Mouse (Mus musculus): ENCODE measurements at regions not wholly inside any gene's neighbourhood (a gene's known extent, or its start where the extent isn't known, plus 50 kb on each side); places are given as distances from the start of the nearest gene placed in this dataset.

- no peak overlapping the region for H3K4me3 ChIP-seq (replicated peaks)
- 0 out of 2 replicates have a peak, but pooled peaks have one; percentile 37 for ATAC-seq (ENCODE audit: low FRiP score)
- no peak overlapping the region for H3K9ac ChIP-seq
- no peaks in the 10 kb centered on the region for H3K36me3 ChIP-seq (replicated peaks)
- no peak overlapping the region for H3K27ac ChIP-seq
- peaks cover 33% of the 10 kb centered on the region for H3K27me3 ChIP-seq
- no peaks in the 10 kb centered on the region for H3K9me3 ChIP-seq
- no peak overlapping the region for H3K4me2 ChIP-seq
- WGBS = 14% methylated on average over 2 of the region's 2 CpGs
- peaks cover 18% of the 10 kb centered on the region for H3K4me1 ChIP-seq
Observed at GRCm38 (mm10) chr13:39880136-39880535, 481.1 kb downstream of the Ofcc1 start.

- H3K27ac ChIP-seq = peak overlapping the region; percentile 16; the same call in 1 of the 2 replicates
- H3K9me3 ChIP-seq = no peaks in the 10 kb centered on the region
- no peaks in the 10 kb centered on the region for H3K36me3 ChIP-seq (replicated peaks)
- H3K4me3 ChIP-seq (replicated peaks) = 0 out of 2 replicates have a peak overlapping the region, but pooled peaks have one; percentile 9
- peak; percentile 86 for ATAC-seq (ENCODE audit: low FRiP score)
- peak overlapping the region; percentile 51 for H3K4me2 ChIP-seq
- 7% methylated on average over 16 of the region's 16 CpGs for WGBS
- peaks cover 18% of the 10 kb centered on the region for H3K4me1 ChIP-seq
- peaks cover 37% of the 10 kb centered on the region for H3K27me3 ChIP-seq
- H3K9ac ChIP-seq = no peak overlapping the region
Observed at GRCm38 (mm10) chr13:39877361-39878141, 483.7 kb downstream of the Ofcc1 start.

GRCm38 (mm10) chr13:39852257-39852800 lies 508.9 kb downstream of the Ofcc1 start:
- no peaks in the 10 kb centered on the region for H3K27me3 ChIP-seq
- no peak for ATAC-seq (ENCODE audit: low FRiP score)
- H3K4me3 ChIP-seq (replicated peaks) = no peak overlapping the region
- H3K4me2 ChIP-seq = no peak overlapping the region
- no peaks in the 10 kb centered on the region for H3K36me3 ChIP-seq (replicated peaks)
- H3K9ac ChIP-seq = no peak overlapping the region
- no peaks in the 10 kb centered on the region for H3K9me3 ChIP-seq
- WGBS = 83% methylated on average over 6 of the region's 6 CpGs
- H3K27ac ChIP-seq = no peak overlapping the region
- no peaks in the 10 kb centered on the region for H3K4me1 ChIP-seq

GRCm38 (mm10) chr13:39849391-39849790 lies 511.9 kb downstream of the Ofcc1 start:
- no peak overlapping the region for H3K4me3 ChIP-seq (replicated peaks)
- H3K9ac ChIP-seq = no peak overlapping the region
- H3K36me3 ChIP-seq (replicated peaks) = no peaks in the 10 kb centered on the region
- no peaks in the 10 kb centered on the region for H3K27me3 ChIP-seq
- ATAC-seq (ENCODE audit: low FRiP score) = no peak
- no peak overlapping the region for H3K4me2 ChIP-seq
- H3K9me3 ChIP-seq = no peaks in the 10 kb centered on the region
- WGBS = 100% methylated on average over 1 of the region's 1 CpGs
- no peaks in the 10 kb centered on the region for H3K4me1 ChIP-seq
- H3K27ac ChIP-seq = no peak overlapping the region

- no peak for ATAC-seq (ENCODE audit: low FRiP score)
- no peak overlapping the region for H3K9ac ChIP-seq
- no peaks in the 10 kb centered on the region; the same call in 1 of the 2 replicates for H3K27me3 ChIP-seq
- no peaks in the 10 kb centered on the region for H3K9me3 ChIP-seq
- no peak overlapping the region for H3K4me2 ChIP-seq
- WGBS = 74% methylated on average over 5 of the region's 5 CpGs
- peaks cover 9% of the 10 kb centered on the region for H3K4me1 ChIP-seq
- no peak overlapping the region for H3K4me3 ChIP-seq (replicated peaks)
- no peaks in the 10 kb centered on the region for H3K36me3 ChIP-seq (replicated peaks)
- H3K27ac ChIP-seq = no peak overlapping the region
Observed at GRCm38 (mm10) chr13:39836053-39836584, 525.1 kb downstream of the Ofcc1 start.

GRCm38 (mm10) chr13:39835302-39835701 lies 525.9 kb downstream of the Ofcc1 start:
- peaks cover 5% of the 10 kb centered on the region for H3K27me3 ChIP-seq
- 19% methylated on average over 5 of the region's 5 CpGs for WGBS
- H3K27ac ChIP-seq = no peak overlapping the region
- H3K4me2 ChIP-seq = no peak overlapping the region
- ATAC-seq (ENCODE audit: low FRiP score) = no peak
- peaks cover 9% of the 10 kb centered on the region for H3K4me1 ChIP-seq
- no peak overlapping the region for H3K9ac ChIP-seq
- no peak overlapping the region for H3K4me3 ChIP-seq (replicated peaks)
- H3K36me3 ChIP-seq (replicated peaks) = no peaks in the 10 kb centered on the region
- no peaks in the 10 kb centered on the region for H3K9me3 ChIP-seq

- H3K9ac ChIP-seq = no peak overlapping the region
- ATAC-seq (ENCODE audit: low FRiP score) = no peak
- no peak overlapping the region; the same call in 1 of the 2 replicates for H3K4me2 ChIP-seq
- WGBS = 37% methylated on average over 9 of the region's 9 CpGs
- peaks cover 9% of the 10 kb centered on the region for H3K4me1 ChIP-seq
- no peaks in the 10 kb centered on the region for H3K36me3 ChIP-seq (replicated peaks)
- H3K27ac ChIP-seq = no peak overlapping the region
- H3K27me3 ChIP-seq = peaks cover 7% of the 10 kb centered on the region
- no peak overlapping the region for H3K4me3 ChIP-seq (replicated peaks)
- no peaks in the 10 kb centered on the region for H3K9me3 ChIP-seq
Observed at GRCm38 (mm10) chr13:39834521-39835245, 526.6 kb downstream of the Ofcc1 start.

GRCm38 (mm10) chr13:39823965-39824555 lies 537.2 kb downstream of the Ofcc1 start:
- Histone ChIP-seq H3K9me3 (no peaks in the 10 kb centered on the region), H3K36me3 (replicated peaks) (no peaks in the 10 kb centered on the region), H3K4me1 (peaks cover 14% of the 10 kb centered on the region), H3K4me2 (peak overlapping the region; percentile 60), H3K9ac (peak overlapping the region; percentile 12; the same call in 1 of the 2 replicates), H3K4me3 (replicated peaks) (peak overlapping the region; percentile 37), H3K27ac (peak overlapping the region; percentile 80), H3K27me3 (peaks cover 16% of the 10 kb centered on the region; the same call in 1 of the 2 replicates)
- 4% methylated on average over 20 of the region's 20 CpGs for WGBS
- ATAC-seq (ENCODE audit: low FRiP score) = peak; percentile 84

- peak; percentile 84 for ATAC-seq (ENCODE audit: low FRiP score)
- H3K4me1 ChIP-seq = peaks cover 14% of the 10 kb centered on the region
- H3K4me3 ChIP-seq (replicated peaks) = peak overlapping the region; percentile 37
- peaks cover 16% of the 10 kb centered on the region; the same call in 1 of the 2 replicates for H3K27me3 ChIP-seq
- H3K27ac ChIP-seq = peak overlapping the region; percentile 80
- H3K9ac ChIP-seq = no peak overlapping the region
- peak overlapping the region; percentile 60 for H3K4me2 ChIP-seq
- no peaks in the 10 kb centered on the region for H3K36me3 ChIP-seq (replicated peaks)
- 14% methylated on average over 15 of the region's 15 CpGs for WGBS
- H3K9me3 ChIP-seq = no peaks in the 10 kb centered on the region
Observed at GRCm38 (mm10) chr13:39823346-39823954, 537.8 kb downstream of the Ofcc1 start.

GRCm38 (mm10) chr13:39774554-39774953 lies 586.7 kb downstream of the Ofcc1 start:
- H3K9me3 ChIP-seq = no peaks in the 10 kb centered on the region
- no peak overlapping the region for H3K4me3 ChIP-seq (replicated peaks)
- H3K4me2 ChIP-seq = no peak overlapping the region
- no peak for ATAC-seq (ENCODE audit: low FRiP score)
- WGBS = 67% methylated on average over 5 of the region's 5 CpGs
- no peak overlapping the region for H3K27ac ChIP-seq
- no peak overlapping the region for H3K9ac ChIP-seq
- H3K36me3 ChIP-seq (replicated peaks) = no peaks in the 10 kb centered on the region
- no peaks in the 10 kb centered on the region for H3K4me1 ChIP-seq
- H3K27me3 ChIP-seq = no peaks in the 10 kb centered on the region

- WGBS = 72% methylated on average over 8 of the region's 8 CpGs
- H3K36me3 ChIP-seq (replicated peaks) = no peaks in the 10 kb centered on the region
- H3K9me3 ChIP-seq = no peaks in the 10 kb centered on the region
- no peak overlapping the region for H3K9ac ChIP-seq
- H3K4me3 ChIP-seq (replicated peaks) = no peak overlapping the region
- no peak overlapping the region for H3K27ac ChIP-seq
- no peaks in the 10 kb centered on the region for H3K4me1 ChIP-seq
- no peak overlapping the region for H3K4me2 ChIP-seq
- no peak for ATAC-seq (ENCODE audit: low FRiP score)
- no peaks in the 10 kb centered on the region for H3K27me3 ChIP-seq
Observed at GRCm38 (mm10) chr13:39774111-39774510, 587.1 kb downstream of the Ofcc1 start.

Measured in forebrain, embryonic 12.5 days (tissue).